Mouse (Mus musculus): ENCODE measurements around the gene Naaladl2. TPM values are rescaled to one million over a fixed set of nuclear protein-coding genes. Genes with fewer than 3 reads are reported as not detected.

The Naaladl2 gene
- total and polyA plus RNA-seq, 3 experiments, result 0.05 TPM; not detected in 2

DNA sequence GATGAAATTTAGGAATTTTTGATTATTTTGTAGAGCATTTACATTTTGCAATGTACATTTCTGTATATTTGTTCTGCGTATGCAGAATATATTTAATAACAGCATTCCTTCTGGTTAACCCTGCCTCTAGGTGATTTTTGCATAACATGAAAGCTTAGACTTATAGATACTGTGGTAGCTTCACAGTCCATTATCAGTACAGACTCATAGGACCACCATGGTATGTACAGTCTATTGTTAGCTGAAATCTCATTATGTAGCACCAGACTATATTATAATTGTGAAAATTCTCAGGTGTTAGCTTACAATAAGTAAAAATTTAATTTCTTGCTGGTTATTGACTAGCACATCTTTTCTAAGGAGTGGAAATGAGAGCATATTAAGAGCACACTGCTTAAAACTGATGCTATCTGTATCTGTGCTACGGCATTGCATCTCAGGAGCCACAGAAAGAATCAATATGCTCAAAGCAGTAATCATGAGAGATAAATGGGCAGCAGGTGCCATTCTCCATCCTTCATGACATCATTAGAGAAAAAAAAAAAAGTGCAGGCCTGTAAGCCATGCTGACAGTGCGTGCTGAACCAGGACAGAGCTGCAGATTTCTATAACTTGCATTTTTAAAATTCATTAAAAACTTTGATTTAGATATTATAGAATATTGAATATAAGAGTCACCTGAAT lies 610.1 kb downstream of the Naaladl2 start:
- H3K4me1 ChIP-seq (ENCODE audit: insufficient read depth, low read depth, low read length), result no peaks in the 10 kb centered on the region
- ATAC-seq (ENCODE audit: extremely low read depth, insufficient number of reproducible peaks, low FRiP score, poor library complexity, severe bottlenecking) (no peak), DNase-seq (ENCODE audit: low spot score) (no peak)
- no peaks in the 10 kb centered on the region for H3K9me3 ChIP-seq (replicated peaks)
- 0 out of 2 replicates have a peak, but pooled peaks cover 3% of the 10 kb centered on the region for H3K27me3 ChIP-seq (ENCODE audit: insufficient read depth, low read length)
- H3K36me3 ChIP-seq (replicated peaks), result no peaks in the 10 kb centered on the region
- H3K4me3 ChIP-seq (ENCODE audit: low read depth, low read length), result no peak overlapping the region
- TF ChIP-seq POLR2AphosphoS5 (IDR thresholded peaks at IDR 0.05; ENCODE audit: insufficient replicate concordance, low read depth, low read length) (no peak), GATA2 (IDR thresholded peaks at IDR 0.05; ENCODE audit: borderline replicate concordance, low read depth, low read length) (no peak), GATA1 (IDR thresholded peaks at IDR 0.05; ENCODE audit: borderline replicate concordance, low read length) (no peak), TAL1 (conservative IDR thresholded peaks at IDR 0.05; ENCODE audit: low read depth, low read length) (no peak), CTCF (IDR thresholded peaks at IDR 0.05; ENCODE audit: low read depth, low read length) (no peak)

DNA sequence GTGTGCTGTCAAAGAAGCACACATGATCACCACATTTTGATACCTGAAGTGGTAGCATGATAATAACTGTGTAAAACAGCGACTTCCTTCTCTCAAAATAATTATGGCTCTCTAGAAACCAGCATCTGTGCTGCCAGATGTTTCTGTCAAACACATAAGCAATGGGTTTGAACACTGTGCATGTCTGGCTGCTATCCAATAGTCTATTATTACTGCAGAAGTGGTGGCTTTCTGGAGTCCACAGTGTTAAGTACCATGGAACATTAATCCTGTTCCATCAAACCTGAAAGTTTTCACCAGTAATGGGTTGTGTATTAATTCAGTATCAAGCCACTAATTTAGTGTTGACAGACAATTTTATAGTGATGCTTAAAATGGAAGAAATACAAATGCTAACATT lies 629.1 kb downstream of the Naaladl2 start:
- no peak for DNase-seq (ENCODE audit: low spot score)
- TF ChIP-seq GATA2 (IDR thresholded peaks at IDR 0.05; ENCODE audit: borderline replicate concordance, low read depth, low read length), result no peak
- TF ChIP-seq TAL1 (conservative IDR thresholded peaks at IDR 0.05; ENCODE audit: low read depth, low read length), result no peak
- TF ChIP-seq CTCF (IDR thresholded peaks at IDR 0.05; ENCODE audit: low read depth, low read length), result no peak
- TF ChIP-seq GATA1 (IDR thresholded peaks at IDR 0.05; ENCODE audit: borderline replicate concordance, low read length), result no peak
- no peak for TF ChIP-seq POLR2AphosphoS5 (IDR thresholded peaks at IDR 0.05; ENCODE audit: insufficient replicate concordance, low read depth, low read length)

DNA sequence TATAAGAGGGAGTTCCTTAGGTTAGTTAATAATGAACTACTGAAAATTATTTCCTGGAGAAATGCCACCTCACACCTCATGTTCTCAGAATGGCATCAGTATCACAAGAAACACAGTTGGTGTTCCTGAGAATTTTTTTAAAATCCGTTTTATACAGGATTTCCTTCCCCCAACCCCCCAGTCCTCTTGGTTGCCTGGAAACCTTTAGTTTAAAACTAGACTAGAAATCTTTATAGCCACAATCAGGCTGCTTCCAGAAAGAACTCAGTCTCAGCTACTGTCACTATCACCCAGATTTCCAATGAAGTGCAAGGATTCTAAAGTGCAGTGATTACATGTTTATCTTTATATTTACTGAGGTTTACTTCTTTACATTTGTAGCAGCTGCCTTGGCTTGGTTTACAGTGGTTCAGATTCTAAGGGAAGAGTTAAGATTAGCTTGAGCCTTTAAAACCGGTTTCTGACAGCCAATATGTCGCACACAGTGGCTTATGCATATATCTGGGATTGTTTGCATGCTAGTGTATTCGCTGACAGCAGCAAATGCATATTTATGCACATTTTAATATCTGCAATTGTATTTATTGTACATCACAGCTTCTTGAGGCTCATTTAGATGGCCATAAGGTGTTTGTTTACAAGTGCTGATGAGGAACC lies 657.5 kb downstream of the Naaladl2 start:
- ATAC-seq (ENCODE audit: extremely low read depth, insufficient number of reproducible peaks, low FRiP score, poor library complexity, severe bottlenecking), result no peak
- no peaks in the 10 kb centered on the region for H3K9me3 ChIP-seq (replicated peaks)

More for the DNA sequence above, 629.1 kb downstream of the Naaladl2 start:
- Histone ChIP-seq H3K4me1 (ENCODE audit: insufficient read depth, low read depth, low read length) (no peaks in the 10 kb centered on the region), H3K27me3 (ENCODE audit: insufficient read depth, low read length) (peaks cover 2% of the 10 kb centered on the region; the same call in 1 of the 2 replicates), H3K36me3 (replicated peaks) (no peaks in the 10 kb centered on the region), H3K4me3 (ENCODE audit: low read depth, low read length) (no peak overlapping the region), H3K9me3 (replicated peaks) (no peaks in the 10 kb centered on the region)
- ATAC-seq (ENCODE audit: extremely low read depth, insufficient number of reproducible peaks, low FRiP score, poor library complexity, severe bottlenecking), result no peak

DNA sequence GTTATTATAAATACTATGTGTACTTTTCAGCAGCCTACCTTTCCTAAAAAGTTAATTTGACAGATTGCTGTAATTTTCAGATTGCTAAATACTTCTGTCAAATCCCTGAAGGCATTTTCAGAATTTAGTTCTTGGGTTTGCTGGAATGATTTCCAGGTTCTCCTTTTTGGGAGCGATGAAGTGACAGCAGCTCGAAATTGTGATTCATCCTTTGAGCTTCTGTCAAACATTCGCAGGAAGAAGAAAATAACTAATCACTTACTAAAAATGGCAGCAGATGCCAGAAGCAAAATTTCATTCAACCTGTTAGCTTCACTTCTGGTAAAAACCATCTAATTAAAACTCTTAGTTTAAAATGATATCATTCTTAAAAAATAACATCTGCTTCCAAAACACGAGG lies 680.1 kb downstream of the Naaladl2 start:
- H3K27me3 ChIP-seq (ENCODE audit: insufficient read depth, low read length), result no peaks in the 10 kb centered on the region
- H3K4me3 ChIP-seq (ENCODE audit: low read depth, low read length), result no peak overlapping the region
- TF ChIP-seq POLR2AphosphoS5 (IDR thresholded peaks at IDR 0.05; ENCODE audit: insufficient replicate concordance, low read depth, low read length) (no peak), GATA2 (IDR thresholded peaks at IDR 0.05; ENCODE audit: borderline replicate concordance, low read depth, low read length) (no peak), GATA1 (IDR thresholded peaks at IDR 0.05; ENCODE audit: borderline replicate concordance, low read length) (no peak), CTCF (IDR thresholded peaks at IDR 0.05; ENCODE audit: low read depth, low read length) (no peak), TAL1 (conservative IDR thresholded peaks at IDR 0.05; ENCODE audit: low read depth, low read length) (no peak)
- H3K4me1 ChIP-seq (ENCODE audit: insufficient read depth, low read depth, low read length), result no peaks in the 10 kb centered on the region
- no peak for DNase-seq (ENCODE audit: low spot score)
- H3K36me3 ChIP-seq (replicated peaks), result no peaks in the 10 kb centered on the region
- no peaks in the 10 kb centered on the region for H3K9me3 ChIP-seq (replicated peaks)
- no peak for ATAC-seq (ENCODE audit: extremely low read depth, insufficient number of reproducible peaks, low FRiP score, poor library complexity, severe bottlenecking)

More for the DNA sequence above, 657.5 kb downstream of the Naaladl2 start:
- TF ChIP-seq TAL1 (conservative IDR thresholded peaks at IDR 0.05; ENCODE audit: low read depth, low read length) (no peak), CTCF (IDR thresholded peaks at IDR 0.05; ENCODE audit: low read depth, low read length) (no peak), POLR2AphosphoS5 (IDR thresholded peaks at IDR 0.05; ENCODE audit: insufficient replicate concordance, low read depth, low read length) (no peak), GATA1 (IDR thresholded peaks at IDR 0.05; ENCODE audit: borderline replicate concordance, low read length) (no peak), GATA2 (IDR thresholded peaks at IDR 0.05; ENCODE audit: borderline replicate concordance, low read depth, low read length) (no peak)
- DNase-seq (ENCODE audit: low spot score), result no peak
- H3K4me3 ChIP-seq (ENCODE audit: low read depth, low read length), result no peak overlapping the region
- H3K36me3 ChIP-seq (replicated peaks), result no peaks in the 10 kb centered on the region
- no peaks in the 10 kb centered on the region for H3K4me1 ChIP-seq (ENCODE audit: insufficient read depth, low read depth, low read length)
- no peaks in the 10 kb centered on the region for H3K27me3 ChIP-seq (ENCODE audit: insufficient read depth, low read length)

DNA sequence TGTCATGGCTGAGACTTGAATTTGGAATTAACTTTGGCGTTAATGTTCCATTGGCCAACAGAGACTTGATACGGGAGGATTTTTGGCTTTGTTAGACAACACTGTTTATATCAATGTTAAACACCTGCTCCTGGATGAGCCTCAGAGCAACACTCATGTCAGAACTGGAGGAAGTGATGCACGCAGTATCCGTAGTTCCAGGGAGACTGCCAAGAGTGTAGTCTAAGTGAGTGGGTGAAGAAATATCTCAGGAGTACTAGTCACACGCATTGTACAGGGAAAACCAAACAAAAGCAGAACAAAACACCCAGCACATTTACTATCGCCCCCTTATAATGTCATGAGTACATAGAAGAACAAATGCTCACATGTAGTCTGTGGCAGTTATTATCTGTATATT lies 703.4 kb downstream of the Naaladl2 start:
- TF ChIP-seq GATA2 (IDR thresholded peaks at IDR 0.05; ENCODE audit: borderline replicate concordance, low read depth, low read length) (no peak), GATA1 (IDR thresholded peaks at IDR 0.05; ENCODE audit: borderline replicate concordance, low read length) (no peak), TAL1 (conservative IDR thresholded peaks at IDR 0.05; ENCODE audit: low read depth, low read length) (no peak), POLR2AphosphoS5 (IDR thresholded peaks at IDR 0.05; ENCODE audit: insufficient replicate concordance, low read depth, low read length) (no peak)
- ATAC-seq (ENCODE audit: extremely low read depth, insufficient number of reproducible peaks, low FRiP score, poor library complexity, severe bottlenecking) (no peak), DNase-seq (ENCODE audit: low spot score) (no peak)
- Histone ChIP-seq H3K4me1 (ENCODE audit: insufficient read depth, low read depth, low read length) (no peaks in the 10 kb centered on the region), H3K4me3 (ENCODE audit: low read depth, low read length) (no peak overlapping the region), H3K27me3 (ENCODE audit: insufficient read depth, low read length) (no peaks in the 10 kb centered on the region), H3K36me3 (replicated peaks) (no peaks in the 10 kb centered on the region), H3K9me3 (replicated peaks) (no peaks in the 10 kb centered on the region)

DNA sequence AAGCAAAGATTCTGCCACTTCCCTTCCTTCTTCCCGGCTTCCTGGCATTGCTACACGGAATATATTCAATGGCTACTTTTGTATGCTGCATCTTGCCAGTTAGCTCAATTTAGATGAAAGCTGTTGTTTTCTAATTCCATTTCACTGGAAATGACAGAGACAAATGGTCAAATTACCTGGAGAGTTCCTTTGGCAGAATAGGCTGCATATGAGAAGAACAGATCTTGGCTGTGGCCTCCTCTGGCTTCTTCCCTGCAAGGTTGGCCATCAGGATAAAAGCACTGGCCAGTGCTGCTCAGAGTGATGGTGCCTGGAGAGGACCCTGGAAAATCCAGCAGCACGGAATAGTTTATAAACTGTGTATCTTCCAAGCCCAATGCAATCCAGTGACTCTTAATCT lies 711.3 kb downstream of the Naaladl2 start:
- ATAC-seq (ENCODE audit: extremely low read depth, insufficient number of reproducible peaks, low FRiP score, poor library complexity, severe bottlenecking), result no peak
- no peak for TF ChIP-seq POLR2AphosphoS5 (IDR thresholded peaks at IDR 0.05; ENCODE audit: insufficient replicate concordance, low read depth, low read length)
- TF ChIP-seq GATA1 (IDR thresholded peaks at IDR 0.05; ENCODE audit: borderline replicate concordance, low read length), result no peak
- TF ChIP-seq TAL1 (conservative IDR thresholded peaks at IDR 0.05; ENCODE audit: low read depth, low read length), result no peak
- no peak for TF ChIP-seq GATA2 (IDR thresholded peaks at IDR 0.05; ENCODE audit: borderline replicate concordance, low read depth, low read length)
- no peak for TF ChIP-seq CTCF (IDR thresholded peaks at IDR 0.05; ENCODE audit: low read depth, low read length)

More for the DNA sequence above, 711.3 kb downstream of the Naaladl2 start:
- Histone ChIP-seq H3K36me3 (replicated peaks) (no peaks in the 10 kb centered on the region), H3K4me1 (ENCODE audit: insufficient read depth, low read depth, low read length) (no peaks in the 10 kb centered on the region), H3K9me3 (replicated peaks) (no peaks in the 10 kb centered on the region), H3K4me3 (ENCODE audit: low read depth, low read length) (no peak overlapping the region), H3K27me3 (ENCODE audit: insufficient read depth, low read length) (no peaks in the 10 kb centered on the region)
- DNase-seq (ENCODE audit: low spot score), result no peak

Data from G1E (cell line).